Mouse (Mus musculus) embryo, embryonic 11.5 days (tissue): ENCODE measurements around the gene Mei1.
"Not testable (repeated sequence)": the region's sequence is repeated elsewhere in the genome, so short reads cannot be mapped to it uniquely, and the experiment has no call there.

ENCODE experiments used
- DNase-seq: peaks from one replicate; pipeline ENCODE4 v3.0.0-alpha.2; 2012; ENCODE audit warnings: low read depth, low spot score

Mei1 gene

GRCm38 (mm10) chr15:82085606-82086005 is 15.8 kb downstream of the Mei1 start:
- no peak for DNase-seq

DNA sequence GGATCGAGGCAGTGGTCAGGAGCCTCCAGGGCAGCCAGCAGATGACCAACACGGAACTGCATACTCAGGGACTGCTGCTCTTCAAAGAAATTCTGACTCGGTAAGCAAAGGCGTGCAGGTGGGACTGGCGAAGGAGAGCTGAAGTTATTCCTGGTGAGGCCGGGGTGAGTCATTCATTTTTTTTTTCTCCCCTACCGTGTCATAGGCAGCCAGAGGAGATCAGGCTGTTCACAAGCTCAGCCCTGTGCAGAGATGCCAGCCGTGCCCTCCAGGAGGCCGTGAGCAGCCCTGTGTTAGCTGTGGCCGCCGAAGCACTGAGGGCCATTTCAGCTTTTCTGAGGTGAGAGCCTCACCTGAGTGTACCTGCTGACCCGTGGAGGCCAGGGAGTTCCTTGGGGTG is 16.3 kb downstream of the Mei1 start:
- DNase-seq = no peak

GRCm38 (mm10) chr15:82087266-82087665 is 17.5 kb downstream of the Mei1 start:
- DNase-seq = no peak

GRCm38 (mm10) chr15:82091061-82091460 is 21.3 kb downstream of the Mei1 start:
- no peak for DNase-seq

DNA sequence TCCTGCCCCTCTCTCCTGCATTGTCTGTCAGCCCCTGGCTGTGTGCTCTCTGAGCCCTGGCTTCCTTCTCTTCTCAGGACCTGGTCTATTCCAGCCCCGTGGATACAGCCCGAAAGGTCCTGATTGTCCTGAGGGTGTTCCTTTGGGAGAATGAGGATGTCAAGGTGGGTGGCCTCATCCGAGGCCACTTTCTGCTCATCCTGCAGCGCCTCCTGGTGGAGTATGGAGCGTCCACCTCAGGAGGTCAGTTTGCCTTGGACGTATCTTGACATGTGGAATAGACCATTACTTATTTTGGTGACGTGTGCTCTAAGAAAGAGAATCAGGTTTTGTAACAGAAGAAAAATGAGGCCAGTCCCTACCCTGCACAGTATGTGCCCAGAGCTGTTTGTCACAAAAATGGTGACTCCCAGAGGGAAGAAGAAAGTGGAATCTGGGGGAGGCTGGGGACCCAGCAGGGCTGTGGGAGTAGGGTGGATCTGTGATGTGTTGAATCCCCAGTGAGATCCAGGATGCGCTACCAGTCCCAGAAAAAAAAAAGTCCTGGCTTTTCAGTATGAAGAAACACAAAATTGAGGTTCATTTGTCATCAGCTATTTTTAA is 37.3 kb downstream of the Mei1 start:
- peak; percentile 20 for DNase-seq

DNA sequence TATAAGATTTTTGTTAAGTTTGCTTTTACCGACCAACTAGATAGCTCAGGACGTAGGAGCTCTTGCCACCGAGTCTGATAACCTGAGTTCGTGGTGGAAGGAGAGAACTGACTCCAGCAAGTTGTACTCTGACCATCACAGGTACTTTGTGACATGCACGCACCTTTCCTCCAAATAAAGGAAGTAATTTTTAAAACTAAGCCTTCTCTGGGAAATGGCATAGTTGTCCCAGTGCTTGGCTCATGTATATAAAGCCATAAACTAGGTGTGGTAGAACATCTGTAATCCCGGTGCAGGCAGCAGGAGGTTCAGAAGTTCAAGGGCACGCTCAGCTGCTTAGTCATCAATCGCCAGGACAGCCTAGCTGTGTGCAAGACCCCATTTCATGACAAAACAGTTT is 50.7 kb downstream of the Mei1 start:
- no peak for DNase-seq

- not testable (repeated sequence) for DNase-seq
These were observed 56.9 kb downstream of the Mei1 start for GRCm38 (mm10) chr15:82126690-82127089.

- peak; percentile 88 for DNase-seq
These were observed 57.9 kb downstream of the Mei1 start, which contains the start of gene Ccdc134 for GRCm38 (mm10) chr15:82127426-82128374. TSS of gene Ccdc134 (plus strand) at chr15:82127922.

- no peak for DNase-seq
These were observed 58.6 kb downstream of the Mei1 start for GRCm38 (mm10) chr15:82128398-82128797.

DNA sequence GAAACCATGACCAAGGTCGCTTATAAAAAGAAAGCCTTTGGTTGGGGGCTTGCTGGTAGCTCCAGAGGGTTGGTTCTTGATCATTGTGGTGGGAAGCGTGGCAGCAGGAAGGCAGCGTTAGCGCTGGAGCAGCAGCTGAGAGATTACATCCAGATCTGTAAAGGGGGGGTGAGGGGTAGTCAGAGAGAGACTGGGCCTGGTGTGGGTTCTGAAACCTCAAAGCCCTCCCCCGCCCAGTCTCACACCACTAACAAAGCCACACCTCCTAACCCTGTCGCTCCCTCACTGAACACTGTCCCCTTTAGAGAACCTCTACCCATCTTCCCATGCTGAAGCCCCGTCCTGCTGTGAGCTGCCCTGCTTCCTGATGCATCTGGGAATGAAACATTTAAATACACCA is 60.8 kb downstream of the Mei1 start:
- DNase-seq = no peak

GRCm38 (mm10) chr15:82135372-82135771 is 65.6 kb downstream of the Mei1 start:
- no peak for DNase-seq

- DNase-seq = no peak
These were observed 68.8 kb downstream of the Mei1 start for GRCm38 (mm10) chr15:82138565-82138964.

DNA sequence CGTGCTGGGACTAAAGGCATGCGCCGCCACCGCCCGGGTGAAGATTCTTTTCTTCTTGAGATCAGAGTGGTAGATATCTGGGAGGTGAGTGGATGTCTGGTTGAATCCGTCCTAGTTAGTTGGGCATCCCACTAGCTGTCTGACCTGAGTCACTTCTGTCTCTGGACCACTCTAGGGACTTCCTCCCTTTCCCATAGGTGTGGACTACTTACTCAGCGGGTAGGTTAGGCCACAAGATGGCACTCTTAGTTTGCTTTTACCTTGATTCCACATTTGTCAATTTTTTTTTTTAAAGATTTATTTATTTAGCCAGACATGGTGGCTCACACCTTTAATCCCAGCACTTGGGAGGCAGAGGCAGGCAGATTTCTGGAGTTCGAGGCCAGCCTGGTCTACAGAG is 69.4 kb downstream of the Mei1 start:
- DNase-seq = no peak

DNA sequence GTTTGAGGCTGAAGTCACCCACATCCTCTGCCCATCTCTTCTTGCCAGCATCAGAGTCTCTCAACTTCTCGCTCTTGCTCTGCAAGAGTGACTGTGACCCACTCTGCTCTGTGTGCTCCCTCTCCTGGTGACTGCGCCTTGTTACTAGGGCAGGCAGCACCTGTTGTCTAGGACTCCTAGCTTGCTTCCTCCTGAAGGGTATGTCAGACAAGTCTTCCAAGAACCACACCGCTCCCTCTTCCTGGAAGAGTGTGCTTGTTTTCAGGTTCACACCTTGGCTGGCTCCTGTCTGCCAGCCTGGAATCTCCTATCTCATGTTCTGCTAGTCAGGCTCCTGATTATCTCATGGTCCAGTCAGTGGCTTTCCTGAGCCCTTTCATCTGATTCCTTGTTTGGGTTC is 70.6 kb downstream of the Mei1 start:
- no peak for DNase-seq

DNA sequence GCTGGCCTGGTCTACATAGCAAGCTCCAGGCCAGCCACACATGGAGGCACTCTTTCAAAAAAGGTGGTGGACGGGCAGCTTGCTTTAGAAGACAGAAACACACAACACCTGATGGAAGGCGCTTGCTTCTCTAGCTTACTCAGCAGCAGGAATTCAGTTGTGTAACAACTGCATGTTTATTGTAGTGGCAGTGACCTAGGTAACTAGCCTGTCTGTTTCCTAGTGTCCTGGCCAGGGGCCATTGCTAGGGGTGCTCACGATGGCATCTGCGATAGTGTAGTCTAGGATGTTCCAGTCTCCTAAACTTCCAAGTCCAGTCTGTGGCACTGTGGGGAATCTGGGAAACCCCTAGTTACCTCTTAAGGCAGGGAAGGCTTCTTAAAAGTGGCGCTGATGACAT is 74.4 kb downstream of the Mei1 start:
- DNase-seq = no peak

DNA sequence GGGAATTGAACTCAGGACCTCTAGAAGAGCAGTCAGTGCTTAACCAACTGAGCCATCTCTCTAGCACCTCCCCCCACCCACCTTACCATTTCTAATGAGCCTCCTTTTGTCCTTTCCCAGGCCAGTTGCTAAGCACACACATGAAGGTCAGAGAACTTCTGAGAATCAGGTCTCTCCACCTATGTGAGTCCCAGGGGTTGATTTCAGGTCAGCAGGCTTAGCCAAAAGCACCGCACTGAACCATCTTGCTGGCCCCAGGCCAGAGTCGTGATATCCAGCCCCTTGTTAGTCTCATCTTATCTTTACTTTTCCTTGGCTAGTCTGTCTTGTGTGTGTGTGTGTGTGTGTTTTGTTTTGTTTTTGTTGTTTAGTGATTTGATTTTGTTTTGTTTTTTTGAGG is 75.6 kb downstream of the Mei1 start:
- DNase-seq = no peak

DNA sequence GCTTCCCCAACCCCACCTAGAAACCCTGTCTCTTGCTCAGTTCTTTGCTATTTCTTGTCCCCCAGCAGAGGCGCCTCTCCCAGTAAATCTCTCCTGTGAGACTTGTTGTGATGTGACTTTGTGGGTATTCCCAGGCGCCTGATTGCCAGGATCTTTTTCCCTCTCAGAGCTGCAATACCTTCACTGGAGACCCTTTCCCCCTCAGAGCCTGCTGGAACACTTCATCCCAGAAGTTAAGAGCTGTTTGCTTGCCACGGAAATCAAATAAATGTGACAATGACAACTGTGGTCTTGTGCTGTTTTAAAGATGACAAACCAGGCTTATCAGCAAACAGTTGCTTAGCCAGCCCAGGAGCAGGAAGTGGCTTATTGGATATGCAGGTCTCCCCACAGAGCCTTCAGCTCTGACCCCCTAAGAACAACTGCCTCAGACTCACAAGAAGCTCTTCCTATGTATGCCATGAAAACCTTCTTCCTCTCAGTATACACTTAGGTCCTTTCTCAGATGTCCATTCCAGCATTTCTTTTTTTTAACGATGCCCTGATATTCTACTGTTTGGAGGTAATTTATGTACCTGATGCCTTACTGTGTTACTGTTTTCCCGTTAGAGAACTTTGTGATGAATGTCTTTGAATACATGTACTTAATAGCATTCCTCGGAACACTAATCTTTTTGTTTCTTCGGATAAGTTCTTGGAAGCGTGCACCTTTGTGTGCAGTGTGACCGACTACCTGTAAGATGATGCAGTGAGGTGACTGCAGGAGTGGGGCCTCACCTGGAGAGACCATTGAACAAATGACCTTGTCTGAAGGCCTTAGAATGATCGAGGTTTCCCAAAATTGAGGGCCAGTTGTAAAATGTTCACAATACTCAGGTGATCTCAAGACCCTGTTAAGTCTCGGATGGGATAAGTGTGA is 76.3 kb downstream of the Mei1 start:
- DNase-seq = no peak

DNA sequence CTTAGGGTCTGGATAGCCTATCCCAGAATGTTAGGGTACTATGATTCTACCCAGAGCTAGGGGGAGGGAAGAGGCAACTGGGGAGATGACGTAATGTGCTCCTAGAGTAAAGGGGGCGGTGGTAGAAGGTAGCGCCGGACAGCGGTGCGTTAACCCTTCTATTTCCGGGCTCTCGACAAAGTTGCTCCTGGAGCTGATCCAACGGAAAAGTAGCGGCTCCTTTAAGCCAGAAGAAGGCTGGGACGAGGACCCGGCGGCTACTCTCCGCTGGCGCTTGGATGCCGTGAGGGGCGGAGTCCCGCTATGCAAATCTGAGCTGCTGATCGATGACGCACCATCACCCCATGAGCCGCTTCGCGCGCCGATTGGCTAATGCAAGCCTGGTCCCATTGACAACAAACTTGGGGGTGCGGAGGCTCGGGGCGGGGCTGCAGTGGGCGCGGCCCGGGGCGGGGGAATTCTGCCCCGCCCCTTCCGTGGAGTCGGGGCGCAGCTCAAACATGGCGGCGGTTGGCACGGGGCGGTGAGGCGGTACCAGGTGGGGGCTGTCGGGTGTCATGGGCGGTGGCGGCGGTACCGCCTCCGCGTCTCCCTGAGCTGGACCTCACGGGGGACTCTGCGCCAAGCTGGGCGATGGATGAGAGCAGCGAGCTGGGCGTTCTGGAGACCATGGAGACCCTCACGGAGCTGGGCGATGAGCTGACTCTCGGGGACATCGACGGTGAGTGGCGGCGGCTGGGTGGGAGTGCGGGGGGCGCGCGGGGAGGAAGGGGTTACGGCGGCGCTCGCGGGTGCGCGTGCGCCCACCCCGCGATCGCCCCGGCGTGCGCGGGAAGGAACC is 77.2 kb downstream of the Mei1 start, which contains the start of gene Srebf2:
TSS of gene Srebf2 (plus strand) at position 412 of the 841 bp plus-strand sequence.
- peak; percentile 100 for DNase-seq

DNA sequence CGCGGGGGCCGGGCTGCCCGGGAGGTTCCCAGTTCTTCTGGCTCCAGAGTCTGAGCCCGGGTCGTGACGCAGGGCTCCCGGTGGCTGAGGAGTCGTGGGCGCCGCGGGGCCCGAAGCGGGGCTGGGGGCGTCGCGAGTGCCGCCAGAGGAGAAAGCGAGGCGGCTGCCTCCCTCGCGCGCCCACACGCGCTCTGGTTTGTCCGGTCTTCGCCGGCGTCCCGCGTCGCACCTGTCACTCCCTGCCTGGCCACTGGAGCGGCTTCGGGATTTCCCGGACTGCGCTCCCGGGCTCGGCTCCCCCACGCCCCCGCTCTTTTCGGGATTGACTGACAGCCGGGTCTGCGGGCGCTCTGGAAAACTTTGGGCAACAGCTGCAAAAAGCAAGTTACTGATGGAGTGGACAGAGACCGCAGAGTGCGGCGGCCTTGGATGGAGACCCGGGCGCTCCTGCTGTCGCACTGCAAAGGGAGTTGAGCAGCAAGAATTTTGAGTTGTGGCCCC is 77.9 kb downstream of the Mei1 start:
- no peak for DNase-seq

DNA sequence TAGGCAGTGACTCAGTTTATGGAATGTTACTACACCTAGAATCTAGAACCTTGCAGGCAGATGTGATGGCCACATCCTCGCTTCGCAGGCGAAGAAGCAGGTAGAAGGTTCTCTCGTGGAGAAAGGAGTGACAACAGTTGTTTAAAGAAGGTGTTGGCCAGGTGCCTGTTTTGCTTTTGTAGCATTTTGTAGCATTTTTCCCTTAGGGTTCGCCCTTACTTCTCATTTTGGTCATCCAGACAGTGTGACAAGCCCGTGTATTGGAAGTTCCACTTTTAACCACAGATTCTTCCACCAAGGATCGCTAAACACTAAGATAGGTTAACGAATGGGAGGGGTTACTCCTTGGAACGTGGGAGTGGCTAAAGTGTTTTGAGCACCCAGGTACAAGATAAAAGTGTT is 78.7 kb downstream of the Mei1 start:
- no peak for DNase-seq

- DNase-seq = no peak
These were observed 80.2 kb downstream of the Mei1 start for GRCm38 (mm10) chr15:82150042-82150441.
